Mouse (Mus musculus) gastrocnemius, postnatal 25 days (tissue): ENCODE measurements around the gene Kat6b. TPM values are rescaled to one million over a fixed set of nuclear protein-coding genes. Genes with fewer than 3 reads are reported as not detected.

Source experiments
- DNase-seq: peaks from one replicate; pipeline ENCODE4 v3.0.0; 2022
- total RNA-seq, 2 experiments: library from RNA; stranded (reverse); gene quantifications; 1 replicate in 1 of 2; 2 replicates in 1 of 2; pipeline ENCODE4 v1.2.3; 2021

Kat6b gene
- total RNA-seq, 2 experiments from 2014 or later: 18.4 to 18.5 TPM

GRCm38 (mm10) chr14:21560481-21561209, 79.4 kb downstream of the Kat6b start:
- DNase-seq: no peak

GRCm38 (mm10) chr14:21561396-21562065, 80.3 kb downstream of the Kat6b start:
- DNase-seq: no peak

- no peak for DNase-seq
These were observed 82.4 kb downstream of the Kat6b start for GRCm38 (mm10) chr14:21563584-21564118.

GRCm38 (mm10) chr14:21565541-21566353, 84.5 kb downstream of the Kat6b start:
- no peak for DNase-seq

- DNase-seq: no peak
These were observed 86.2 kb downstream of the Kat6b start for GRCm38 (mm10) chr14:21567293-21567984.

- no peak for DNase-seq
These were observed 87.6 kb downstream of the Kat6b start for GRCm38 (mm10) chr14:21568821-21569220.

GRCm38 (mm10) chr14:21574686-21575309, 93.6 kb downstream of the Kat6b start:
- no peak for DNase-seq

- DNase-seq: no peak
These were observed 95.6 kb downstream of the Kat6b start for GRCm38 (mm10) chr14:21576867-21577266.

- no peak for DNase-seq
These were observed 100.0 kb downstream of the Kat6b start for GRCm38 (mm10) chr14:21581198-21581597.

- no peak for DNase-seq
These were observed 101.1 kb downstream of the Kat6b start for GRCm38 (mm10) chr14:21582301-21582700.

- no peak for DNase-seq
These were observed 101.8 kb downstream of the Kat6b start for GRCm38 (mm10) chr14:21583051-21583450.

- DNase-seq: no peak
These were observed 102.6 kb downstream of the Kat6b start for GRCm38 (mm10) chr14:21583868-21584267.

- DNase-seq: no peak
These were observed 103.4 kb downstream of the Kat6b start for GRCm38 (mm10) chr14:21584468-21585135.

- no peak for DNase-seq
These were observed 104.4 kb downstream of the Kat6b start for GRCm38 (mm10) chr14:21585491-21586251.

- no peak for DNase-seq
These were observed 105.4 kb downstream of the Kat6b start for GRCm38 (mm10) chr14:21586481-21587118.

GRCm38 (mm10) chr14:21587931-21588330, 106.7 kb downstream of the Kat6b start:
- no peak for DNase-seq

GRCm38 (mm10) chr14:21589620-21590019, 108.4 kb downstream of the Kat6b start:
- peak; percentile 31 for DNase-seq

GRCm38 (mm10) chr14:21590205-21590604, 109.0 kb downstream of the Kat6b start:
- DNase-seq: no peak

- DNase-seq: no peak
These were observed 110.9 kb downstream of the Kat6b start for GRCm38 (mm10) chr14:21592152-21592551.
